Mouse (Mus musculus): ENCODE data around the gene Mast4.

GRCm38 (mm10) chr13:103014222-103014621 lies 320.1 kb downstream of the Mast4 start:
- TF ChIP-seq CTCF (IDR thresholded peaks at IDR 0.05; ENCODE audit: borderline replicate concordance, insufficient read depth, low read length) (no peak), POLR2A (IDR thresholded peaks at IDR 0.05; ENCODE audit: low read depth, low read length) (no peak)
